Mouse (Mus musculus) kidney, adult 2 months (tissue): ENCODE measurements around the gene Catsper2. TPM values are rescaled to one million over a fixed set of nuclear protein-coding genes. Genes with fewer than 3 reads are reported as not detected.

Experiments
- DNase-seq: peaks from one replicate; pipeline ENCODE4 v3.0.0; 2021
- H3K27ac ChIP-seq: fragments of 200-500 bp; 2 replicates; pipeline ENCODE4 v1.5.1; 2012; ENCODE audit warnings: low read depth, low read length, control low read depth, inconsistent platforms; ENCODE audit not compliant: insufficient read depth
- H3K27me3 ChIP-seq: fragments of 200-500 bp; replicated peaks from 2 replicates; pipeline ENCODE4 v1.6.1; 2012; ENCODE audit warnings: mild to moderate bottlenecking, moderate library complexity, low read length, inconsistent platforms; ENCODE audit not compliant: control insufficient read depth, insufficient read depth
- H3K36me3 ChIP-seq: fragments of 200-500 bp; 2 replicates; pipeline ENCODE4 v1.6.1; 2012; ENCODE audit warnings: mild to moderate bottlenecking, moderate library complexity, low read length, inconsistent platforms; ENCODE audit not compliant: control insufficient read depth, insufficient read depth
- H3K4me1 ChIP-seq: fragments of 200-500 bp; 2 replicates; pipeline ENCODE4 v1.6.1; 2011; ENCODE audit warnings: low read length; ENCODE audit not compliant: control insufficient read depth, insufficient read depth
- H3K4me3 ChIP-seq: fragments of 200-500 bp; 2 replicates; pipeline ENCODE4 v1.5.1; 2011; ENCODE audit warnings: mild to moderate bottlenecking, low read depth, low read length, control low read depth; ENCODE audit not compliant: insufficient read depth
- CTCF ChIP-seq: fragments of 200-500 bp; conservative IDR thresholded peaks from 2 replicates; pipeline ENCODE4 v1.5.1; 2011; ENCODE audit warnings: low read depth, mild to moderate bottlenecking, control low read depth, low read length, moderate library complexity, mixed read lengths; ENCODE audit not compliant: insufficient read depth, insufficient read length
- POLR2A ChIP-seq: fragments of 200-500 bp; IDR thresholded peaks from one replicate; pipeline ENCODE4 v1.6.1; 2011; ENCODE audit warnings: low read depth, low read length, control low read depth
- whole genome bisulfite sequencing: fragments of 180-500 bp; shearing (Covaris S2); methylation state at CpG from one replicate; pipeline ENCODE4 v1.1.7; 2018; 5-methylcytosine and 5-hydroxymethylcytosine counted together
- polyA plus RNA-seq: library from polyadenylated mRNA; depleted of rRNA; stranded (reverse); fragments of >200 nt; gene quantifications from 2 replicates; pipeline ENCODE4 v1.2.3, GENCODE M21; 2012

Catsper2 gene
- polyA plus RNA-seq, 1 experiment, result 1.0 TPM

DNA sequence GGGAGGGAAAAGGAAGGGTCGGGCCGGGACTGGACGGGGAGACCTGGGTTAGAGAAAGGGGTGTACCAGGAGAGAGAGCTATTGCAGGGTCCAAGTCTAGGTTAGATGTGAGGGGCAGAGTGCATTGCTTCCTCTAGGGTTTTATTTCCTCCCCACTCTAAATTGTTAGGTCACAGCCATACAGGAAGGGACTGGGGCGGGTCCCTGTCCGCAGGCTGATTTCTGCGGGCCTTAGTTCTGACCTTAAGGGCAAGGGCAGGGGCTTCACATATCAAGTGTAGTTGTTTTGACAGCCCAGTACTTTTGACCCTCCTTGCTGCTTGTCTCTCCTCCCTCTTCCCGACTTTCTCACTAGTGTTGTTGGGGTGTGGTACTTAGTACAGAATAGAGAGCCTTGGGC is 36.5 kb upstream of the Catsper2 start:
- DNase-seq, result no peak
- peaks cover 4% of the 10 kb centered on the region for H3K36me3 ChIP-seq
- TF ChIP-seq POLR2A (no peak), CTCF (no peak)
- 0% methylated on average over 7 of the region's 7 CpGs for WGBS
- peak overlapping the region; percentile 93 for H3K4me3 ChIP-seq
- peaks cover 13% of the 10 kb centered on the region; the same call in 1 of the 2 replicates for H3K4me1 ChIP-seq
- no peaks in the 10 kb centered on the region for H3K27me3 ChIP-seq
- H3K27ac ChIP-seq, result peak overlapping the region; percentile 8

DNA sequence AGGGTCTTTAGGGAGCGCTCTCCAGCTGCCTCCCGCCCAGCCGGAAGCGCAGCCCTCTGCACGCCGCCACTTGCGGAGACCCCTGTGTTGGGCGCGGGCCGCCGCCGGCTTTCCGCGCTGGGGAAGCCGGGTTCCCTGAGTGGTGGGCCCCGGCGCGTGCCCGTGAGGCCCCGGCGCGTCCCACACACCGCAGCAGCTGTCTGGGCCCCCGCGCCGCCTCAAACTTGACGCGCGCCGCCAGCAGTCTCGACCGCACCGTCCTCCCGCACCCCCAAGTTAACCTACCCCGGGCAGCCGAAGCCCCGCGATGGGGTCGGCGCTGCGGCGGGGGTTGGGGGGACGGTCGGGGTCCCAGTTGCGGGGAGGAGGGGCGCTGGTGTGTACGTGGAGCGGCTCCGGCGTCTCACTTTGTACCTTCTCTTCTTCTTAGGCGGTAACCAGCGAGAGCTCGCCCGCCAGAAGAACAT is 36.0 kb upstream of the Catsper2 start:
- H3K4me3 ChIP-seq, result peak overlapping the region; percentile 93
- DNase-seq, result no peak

DNA sequence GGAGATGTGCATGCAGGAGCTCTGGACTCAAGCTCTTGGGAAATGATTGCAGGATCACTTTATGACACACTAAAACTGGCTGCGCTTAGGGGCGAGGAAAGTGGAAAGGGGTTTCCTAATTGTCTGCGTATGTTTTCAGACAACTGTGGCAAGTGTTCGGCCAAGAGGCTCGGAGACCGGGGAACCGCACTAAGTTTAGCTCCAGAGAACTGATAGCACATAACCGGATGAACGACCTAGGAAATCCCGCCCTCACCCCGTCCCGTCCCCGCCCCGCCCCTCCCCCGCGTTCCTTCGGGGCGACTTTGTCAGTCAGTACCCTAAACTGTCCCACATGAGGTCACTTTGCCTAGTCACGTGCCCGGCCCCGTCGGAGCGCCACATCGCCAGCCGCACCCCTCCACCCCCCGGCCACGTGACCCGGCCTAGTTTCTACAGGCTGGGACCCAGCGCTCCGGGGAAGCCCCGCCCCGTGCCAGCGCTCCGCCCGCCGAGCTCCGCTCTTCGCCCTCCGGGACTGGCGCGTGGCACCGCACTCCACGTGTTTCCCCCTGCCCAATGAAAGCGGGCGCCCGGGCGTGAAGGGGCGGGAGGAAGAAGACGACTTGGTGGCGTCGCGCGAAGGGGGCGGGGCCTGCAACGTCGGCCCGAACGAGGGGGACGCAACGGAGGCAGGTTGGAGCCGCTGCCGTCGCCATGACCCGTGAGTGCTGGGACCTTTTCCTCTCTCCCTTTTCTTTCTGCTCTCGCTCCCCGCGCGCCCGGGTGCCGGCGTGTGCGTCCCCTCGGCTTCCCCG is 35.3 kb upstream of the Catsper2 start, which contains the start of gene Serf2:
Gene Serf2 (plus strand): TSS at position 457 of the 797 bp plus-strand sequence.
- H3K27me3 ChIP-seq, result no peaks in the 10 kb centered on the region
- H3K36me3 ChIP-seq, result peaks cover 4% of the 10 kb centered on the region
- peak within 1 kb of the TSS; percentile 99 for H3K27ac ChIP-seq
- TF ChIP-seq POLR2A (peak; percentile 96), CTCF (no peak)
- peak within 1 kb of the TSS; percentile 93 for H3K4me3 ChIP-seq
- DNase-seq, result peak; percentile 100
- H3K4me1 ChIP-seq, result peaks cover 13% of the 10 kb centered on the region; the same call in 1 of the 2 replicates
- under 1% methylated on average over 73 of the region's 74 CpGs for WGBS

More for the DNA sequence above, 36.0 kb upstream of the Catsper2 start:
- H3K27ac ChIP-seq, result peak overlapping the region; percentile 95
- under 1% methylated on average over 54 of the region's 54 CpGs for WGBS
- TF ChIP-seq CTCF (no peak), POLR2A (no peak)
- peaks cover 4% of the 10 kb centered on the region for H3K36me3 ChIP-seq
- H3K27me3 ChIP-seq, result no peaks in the 10 kb centered on the region
- peaks cover 13% of the 10 kb centered on the region; the same call in 1 of the 2 replicates for H3K4me1 ChIP-seq

DNA sequence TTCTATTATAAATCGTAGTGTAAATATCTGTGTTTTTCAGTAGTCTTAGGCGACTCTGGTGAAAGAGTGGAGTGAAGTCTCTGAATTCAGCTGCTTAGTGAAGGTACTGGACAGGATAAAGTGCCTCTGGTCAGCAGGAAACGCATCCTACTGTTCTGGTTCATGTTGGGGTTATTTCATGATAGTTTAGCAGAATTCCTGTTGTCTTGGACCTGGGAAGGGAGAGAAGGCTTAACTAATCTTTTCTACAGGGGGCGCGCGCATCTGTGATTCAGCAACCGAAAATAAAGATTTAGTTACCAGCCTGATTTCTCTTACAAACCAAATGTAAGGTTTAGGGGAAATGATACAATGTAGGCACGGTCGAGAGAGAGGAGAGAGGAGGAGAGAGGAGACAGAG is 34.5 kb upstream of the Catsper2 start:
- peak; percentile 74 for DNase-seq
- peak overlapping the region; percentile 99 for H3K27ac ChIP-seq
- WGBS, result 9% methylated on average over 9 of the region's 9 CpGs
- H3K4me1 ChIP-seq, result peaks cover 9% of the 10 kb centered on the region; the same call in 1 of the 2 replicates
- peaks cover 4% of the 10 kb centered on the region for H3K36me3 ChIP-seq
- H3K27me3 ChIP-seq, result no peaks in the 10 kb centered on the region
- no peak overlapping the region for H3K4me3 ChIP-seq
- TF ChIP-seq CTCF (no peak), POLR2A (no peak)

DNA sequence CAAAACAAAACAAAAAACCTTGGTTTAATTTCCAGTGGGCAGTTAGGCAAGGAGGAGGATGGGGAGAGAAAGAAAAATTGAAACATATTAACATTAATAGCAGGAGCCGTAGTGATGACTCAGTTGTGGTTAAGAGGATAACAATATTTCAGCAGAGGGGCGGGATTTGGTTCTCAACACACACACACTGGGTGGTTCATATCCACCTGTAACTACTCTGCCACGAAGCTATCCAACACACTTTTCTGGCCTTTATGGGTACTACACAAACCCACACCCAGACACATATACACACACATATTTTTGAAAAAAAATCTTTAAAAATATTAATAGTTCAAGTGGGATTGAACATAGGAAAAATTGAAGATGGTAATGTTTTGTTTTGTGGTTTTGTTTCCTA is 33.4 kb upstream of the Catsper2 start:
- no peak for DNase-seq
- WGBS, result 94% methylated on average over 3 of the region's 3 CpGs
- Histone ChIP-seq H3K36me3 (peaks cover 4% of the 10 kb centered on the region), H3K4me1 (peaks cover 14% of the 10 kb centered on the region; the same call in 1 of the 2 replicates), H3K27me3 (no peaks in the 10 kb centered on the region), H3K4me3 (no peak overlapping the region), H3K27ac (no peak overlapping the region)
- TF ChIP-seq POLR2A, result no peak
- no peak for TF ChIP-seq CTCF

DNA sequence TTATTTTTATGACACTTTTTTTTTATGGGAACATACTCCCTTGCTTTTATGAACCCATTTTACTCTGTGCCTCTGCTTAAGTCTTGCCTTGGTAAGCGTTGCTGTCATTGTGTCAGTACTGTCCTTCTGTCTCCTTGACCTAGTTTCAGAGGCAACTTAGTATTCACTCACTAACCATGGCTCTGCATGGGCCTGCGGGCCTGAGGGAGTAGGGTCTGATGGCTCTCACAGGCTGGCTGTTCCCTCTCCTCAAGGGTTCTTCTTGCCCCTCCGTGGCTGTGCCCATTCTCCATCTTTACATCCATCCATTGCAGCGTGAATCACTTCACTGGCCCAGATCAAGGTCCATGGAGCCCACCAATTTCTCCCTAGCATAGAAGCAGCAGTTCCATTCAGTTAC is 32.9 kb upstream of the Catsper2 start:
- Histone ChIP-seq H3K36me3 (peaks cover 4% of the 10 kb centered on the region), H3K4me1 (peaks cover 16% of the 10 kb centered on the region), H3K4me3 (no peak overlapping the region), H3K27ac (no peak overlapping the region), H3K27me3 (no peaks in the 10 kb centered on the region)
- TF ChIP-seq POLR2A (no peak), CTCF (no peak)
- no peak for DNase-seq
- 75% methylated on average over 4 of the region's 4 CpGs for WGBS

DNA sequence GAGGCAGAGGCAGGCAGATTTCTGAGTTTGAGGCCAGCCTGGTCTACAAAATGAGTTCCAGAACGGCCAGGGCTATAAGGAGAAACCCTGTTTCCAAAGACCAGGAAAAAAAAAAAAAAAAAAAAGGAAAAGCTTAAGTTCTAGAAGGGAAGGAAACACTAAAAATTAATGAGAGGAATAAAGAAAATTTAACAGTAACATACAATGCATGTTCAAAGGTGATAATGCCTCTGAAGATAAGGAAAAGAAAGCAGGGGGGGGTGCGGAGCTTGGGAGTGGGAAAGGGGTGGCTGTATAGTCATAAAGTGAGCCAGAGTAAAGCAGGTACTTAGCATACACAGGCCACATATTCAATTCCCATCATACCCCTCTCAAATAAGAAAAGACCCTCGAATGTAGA is 31.5 kb upstream of the Catsper2 start:
- Histone ChIP-seq H3K36me3 (no peaks in the 10 kb centered on the region), H3K27me3 (no peaks in the 10 kb centered on the region), H3K4me3 (no peak overlapping the region), H3K27ac (no peak overlapping the region), H3K4me1 (peaks cover 21% of the 10 kb centered on the region)
- no peak for TF ChIP-seq POLR2A
- TF ChIP-seq CTCF, result no peak
- 92% methylated on average over 3 of the region's 3 CpGs for WGBS
- no peak for DNase-seq
